Mouse (Mus musculus) hindbrain, embryonic 16.5 days (tissue): ENCODE results near the gene Hbq1b. TPM values are rescaled to one million over a fixed set of nuclear protein-coding genes. Genes with fewer than 3 reads are reported as not detected.
"Not testable (repeated sequence)": the region's sequence is repeated elsewhere in the genome, so short reads cannot be mapped to it uniquely, and the experiment has no call there.

ENCODE experiments used
- ATAC-seq: fragments of 200-750 bp; cut with Nextera tagmentation; 2 replicates; pipeline ENCODE4 v1.8.0; 2017; ENCODE audit warnings: moderate TSS enrichment, moderate library complexity
- H3K27ac ChIP-seq: fragments of 300-500 bp; sonication (generic); 2 replicates; pipeline ENCODE4 v1.5.1; 2014; ENCODE audit warnings: low read depth, mild to moderate bottlenecking, control low read depth, low read length, moderate library complexity
- H3K27me3 ChIP-seq: fragments of 300-500 bp; sonication (generic); replicated peaks from 2 replicates; pipeline ENCODE4 v1.6.1; 2014; ENCODE audit warnings: low read length; ENCODE audit not compliant: control insufficient read depth, insufficient read depth
- H3K36me3 ChIP-seq: fragments of 300-500 bp; sonication (generic); 2 replicates; pipeline ENCODE4 v1.6.1; 2014; ENCODE audit warnings: mild to moderate bottlenecking, low read length, moderate library complexity, mixed read lengths; ENCODE audit not compliant: control insufficient read depth, insufficient read depth
- H3K4me1 ChIP-seq: fragments of 300-500 bp; sonication (generic); 2 replicates; pipeline ENCODE4 v1.6.1; 2014; ENCODE audit warnings: low read depth, low read length; ENCODE audit not compliant: control insufficient read depth, insufficient read depth
- H3K4me2 ChIP-seq: fragments of 300-500 bp; sonication (generic); 2 replicates; pipeline ENCODE4 v1.6.1; 2014; ENCODE audit warnings: mild to moderate bottlenecking, low read length, control low read depth, moderate library complexity
- H3K4me3 ChIP-seq: fragments of 300-500 bp; sonication (generic); 2 replicates; pipeline ENCODE4 v1.5.1; 2014; ENCODE audit warnings: mild to moderate bottlenecking, low read length, control low read depth, moderate library complexity
- H3K9ac ChIP-seq: fragments of 300-500 bp; sonication (generic); 2 replicates; pipeline ENCODE4 v1.6.1; 2014; ENCODE audit warnings: low read depth, mild to moderate bottlenecking, control low read depth, low read length, moderate library complexity
- H3K9me3 ChIP-seq: fragments of 300-500 bp; sonication (generic); 2 replicates; pipeline ENCODE4 v1.6.1; 2014; ENCODE audit warnings: mild to moderate bottlenecking, low read length, moderate library complexity; ENCODE audit not compliant: control insufficient read depth
- WGBS: fragments of 180-500 bp; shearing (Covaris S2); extraction: QIAGEN DNeasy Blood & Tissue Kit; methylation state at CpG from one replicate; pipeline ENCODE4 v1.1.7; 2014; 5-methylcytosine and 5-hydroxymethylcytosine counted together
- polyA plus RNA-seq: library from polyadenylated mRNA; unstranded; fragments of >200 nt; fragmentation: Nextera tagmentation; extraction: Ambion mirVana; gene quantifications from 2 replicates; pipeline ENCODE4 v1.2.1, GENCODE M21; 2015

Hbq1b gene
- 0.61 and 1.3 TPM in 2 replicates for polyA plus RNA-seq

DNA sequence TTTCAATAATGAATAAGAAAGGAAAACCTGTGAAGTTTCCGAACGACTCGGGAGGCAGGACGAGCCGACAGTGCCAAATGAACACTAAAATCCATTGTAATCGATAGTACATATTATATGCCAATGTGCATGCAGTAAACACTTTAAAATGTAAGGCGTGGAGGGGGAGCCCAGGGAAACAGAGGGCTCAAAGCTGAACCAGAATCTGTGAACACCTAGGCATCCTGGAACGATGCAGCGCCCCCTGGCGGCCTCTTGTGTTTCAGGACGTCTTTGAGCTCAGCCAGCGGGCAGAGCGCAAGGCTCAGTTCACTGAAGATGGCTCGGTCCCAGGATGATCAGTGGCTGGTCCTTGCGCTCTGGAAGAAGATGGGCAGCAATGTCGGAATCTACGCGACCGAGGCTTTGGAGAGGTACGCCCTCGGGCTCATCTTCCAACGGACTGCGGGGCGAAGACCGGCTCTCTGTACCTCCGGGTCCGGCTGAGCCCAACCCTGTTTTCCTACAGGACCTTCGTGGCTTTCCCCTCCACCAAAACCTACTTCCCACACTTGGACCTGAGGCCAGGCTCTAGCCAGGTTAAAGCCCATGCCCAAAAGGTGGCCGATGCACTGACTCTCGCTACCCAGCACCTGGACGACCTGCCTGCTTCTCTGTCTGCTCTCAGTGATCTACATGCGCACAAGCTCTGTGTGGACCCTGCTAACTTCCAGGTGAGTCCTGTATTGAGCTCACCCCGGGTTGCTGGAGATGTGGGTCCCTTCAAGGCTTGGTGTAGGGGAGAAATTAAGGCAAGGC is at the start of gene Hbq1b:
Gene Hbq1b (plus strand): TSS at position 271 of the 798 bp plus-strand sequence.
- H3K27ac ChIP-seq, H3K27me3 ChIP-seq, H3K36me3 ChIP-seq, H3K9me3 ChIP-seq, H3K4me1 ChIP-seq: not testable (repeated sequence)
- ATAC-seq = peak; percentile 83
- H3K9ac ChIP-seq = peak within 1 kb of the TSS; percentile 44
- peak within 1 kb of the TSS; percentile 54 for H3K4me2 ChIP-seq
- H3K4me3 ChIP-seq = peak within 1 kb of the TSS; percentile 35
- WGBS = 23% methylated on average over 30 of the region's 33 CpGs

DNA sequence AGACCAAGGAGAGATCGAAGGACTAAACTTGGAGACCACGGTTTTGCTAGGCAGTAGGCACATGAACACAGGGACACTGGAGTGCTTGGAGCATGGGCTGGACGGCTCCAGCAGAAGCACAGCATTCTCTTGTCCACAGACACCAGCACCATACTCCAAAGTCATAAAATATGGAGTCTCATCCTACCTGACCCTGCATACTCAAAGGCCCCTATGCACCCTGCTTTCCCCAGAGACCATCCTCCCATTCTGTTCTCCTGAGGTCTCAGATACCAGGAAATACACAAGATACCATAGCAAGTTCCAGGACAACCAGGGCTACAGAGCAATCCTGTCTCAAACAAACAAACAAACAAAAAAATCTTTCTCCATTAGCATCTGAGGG is 49.4 kb upstream of the Hbq1b start:
- no peak for ATAC-seq
- Histone ChIP-seq H3K27ac (no peak overlapping the region), H3K27me3 (no peaks in the 10 kb centered on the region), H3K4me3 (no peak overlapping the region), H3K9me3 (no peaks in the 10 kb centered on the region), H3K9ac (no peak overlapping the region), H3K4me2 (no peak overlapping the region), H3K4me1 (peaks cover 26% of the 10 kb centered on the region), H3K36me3 (peaks cover 5% of the 10 kb centered on the region; the same call in 1 of the 2 replicates)
- WGBS = 88% methylated on average over 3 of the region's 3 CpGs

DNA sequence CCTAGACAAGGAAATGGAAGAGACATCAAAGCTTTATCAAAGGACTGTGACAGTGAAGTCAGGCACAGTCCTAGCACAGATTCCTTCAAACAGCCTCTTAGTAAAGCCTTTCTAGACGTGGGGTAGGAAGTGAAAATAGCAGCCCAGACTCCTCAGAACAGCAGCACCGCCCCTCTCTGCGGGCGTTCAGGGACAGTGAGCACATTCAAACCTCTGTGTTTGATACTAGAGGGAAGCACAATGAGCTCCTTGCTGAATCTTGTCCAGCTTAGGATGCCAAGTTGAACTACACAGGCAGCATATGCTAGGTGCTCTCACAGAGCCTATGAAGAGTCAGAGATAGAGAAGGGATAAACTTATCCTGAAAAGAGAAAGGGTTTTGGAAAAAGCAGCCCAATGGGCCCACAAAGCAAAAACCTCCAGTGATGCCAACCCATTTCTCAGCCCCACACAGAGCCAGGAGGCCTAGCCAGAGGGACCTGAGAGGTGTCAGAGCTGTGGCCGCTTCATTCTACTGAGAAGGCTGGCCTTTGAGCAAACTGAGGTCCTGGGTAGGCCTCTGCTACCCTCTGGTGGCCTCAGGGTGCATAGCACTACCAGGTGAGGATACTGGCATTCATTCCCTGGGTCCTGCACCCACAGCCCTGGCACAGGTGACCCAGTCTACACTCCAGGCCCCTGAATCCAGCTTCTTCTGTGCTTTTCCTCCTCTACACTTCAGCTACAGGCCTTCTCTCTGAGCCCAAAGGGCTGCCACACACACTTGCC is 48.5 kb upstream of the Hbq1b start:
- WGBS = 62% methylated on average over 5 of the region's 5 CpGs
- H3K4me2 ChIP-seq = no peak overlapping the region
- ATAC-seq = peak; percentile 37
- H3K36me3 ChIP-seq = 0 out of 2 replicates have a peak, but pooled peaks cover 2% of the 10 kb centered on the region
- no peak overlapping the region for H3K4me3 ChIP-seq
- H3K27ac ChIP-seq = no peak overlapping the region; the same call in 1 of the 2 replicates
- peaks cover 26% of the 10 kb centered on the region for H3K4me1 ChIP-seq
- no peaks in the 10 kb centered on the region for H3K9me3 ChIP-seq
- H3K9ac ChIP-seq = no peak overlapping the region
- H3K27me3 ChIP-seq = no peaks in the 10 kb centered on the region

DNA sequence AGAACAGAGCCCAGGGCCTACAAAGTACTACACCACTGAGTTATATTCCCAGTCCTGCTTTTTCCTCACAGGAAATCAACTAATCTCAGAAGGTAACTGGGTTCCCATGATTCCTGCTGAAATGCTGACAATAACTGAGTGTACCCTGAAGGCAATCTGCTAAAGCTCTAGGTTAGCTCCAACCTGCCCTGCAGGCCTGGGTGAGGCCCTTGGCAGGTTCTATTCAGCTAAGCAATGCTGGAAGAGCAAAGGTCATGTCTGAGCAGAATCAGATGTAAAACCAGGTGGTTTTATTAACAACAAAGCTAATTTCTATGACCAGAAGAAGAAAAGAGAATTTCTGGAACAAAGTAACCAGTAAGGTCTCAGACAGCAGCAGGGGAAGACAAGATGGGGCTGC is 45.4 kb upstream of the Hbq1b start:
- Histone ChIP-seq H3K27ac (no peak overlapping the region), H3K4me1 (peaks cover 10% of the 10 kb centered on the region), H3K36me3 (peaks cover 9% of the 10 kb centered on the region; the same call in 1 of the 2 replicates), H3K9me3 (no peaks in the 10 kb centered on the region), H3K27me3 (no peaks in the 10 kb centered on the region), H3K9ac (no peak overlapping the region), H3K4me3 (no peak overlapping the region), H3K4me2 (no peak overlapping the region)
- ATAC-seq = no peak

DNA sequence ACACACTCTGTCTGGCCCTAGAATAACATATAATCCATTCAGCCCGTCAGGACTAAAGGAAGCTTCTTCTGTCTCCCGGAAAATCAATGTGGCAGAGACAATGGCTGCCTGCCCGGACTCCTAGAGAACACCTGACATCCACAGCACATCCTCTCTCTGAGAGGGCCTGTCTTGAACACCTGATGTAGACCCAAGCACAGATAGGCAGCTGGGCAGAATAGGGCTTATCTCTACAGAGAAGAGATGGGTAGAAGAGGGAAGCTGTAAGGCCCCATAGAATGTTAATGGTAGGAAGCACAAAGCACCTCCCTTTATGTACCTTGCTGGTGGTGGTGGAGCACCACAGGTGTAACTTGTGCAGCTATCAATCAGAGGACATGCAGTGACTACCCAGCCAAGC is 44.6 kb upstream of the Hbq1b start:
- no peak overlapping the region for H3K27ac ChIP-seq
- H3K9ac ChIP-seq = no peak overlapping the region
- peaks cover 11% of the 10 kb centered on the region for H3K36me3 ChIP-seq
- H3K4me3 ChIP-seq = no peak overlapping the region
- ATAC-seq = no peak
- WGBS = 78% methylated on average over 3 of the region's 3 CpGs
- H3K4me1 ChIP-seq = peaks cover 3% of the 10 kb centered on the region
- H3K9me3 ChIP-seq = no peaks in the 10 kb centered on the region
- no peak overlapping the region for H3K4me2 ChIP-seq
- no peaks in the 10 kb centered on the region for H3K27me3 ChIP-seq

DNA sequence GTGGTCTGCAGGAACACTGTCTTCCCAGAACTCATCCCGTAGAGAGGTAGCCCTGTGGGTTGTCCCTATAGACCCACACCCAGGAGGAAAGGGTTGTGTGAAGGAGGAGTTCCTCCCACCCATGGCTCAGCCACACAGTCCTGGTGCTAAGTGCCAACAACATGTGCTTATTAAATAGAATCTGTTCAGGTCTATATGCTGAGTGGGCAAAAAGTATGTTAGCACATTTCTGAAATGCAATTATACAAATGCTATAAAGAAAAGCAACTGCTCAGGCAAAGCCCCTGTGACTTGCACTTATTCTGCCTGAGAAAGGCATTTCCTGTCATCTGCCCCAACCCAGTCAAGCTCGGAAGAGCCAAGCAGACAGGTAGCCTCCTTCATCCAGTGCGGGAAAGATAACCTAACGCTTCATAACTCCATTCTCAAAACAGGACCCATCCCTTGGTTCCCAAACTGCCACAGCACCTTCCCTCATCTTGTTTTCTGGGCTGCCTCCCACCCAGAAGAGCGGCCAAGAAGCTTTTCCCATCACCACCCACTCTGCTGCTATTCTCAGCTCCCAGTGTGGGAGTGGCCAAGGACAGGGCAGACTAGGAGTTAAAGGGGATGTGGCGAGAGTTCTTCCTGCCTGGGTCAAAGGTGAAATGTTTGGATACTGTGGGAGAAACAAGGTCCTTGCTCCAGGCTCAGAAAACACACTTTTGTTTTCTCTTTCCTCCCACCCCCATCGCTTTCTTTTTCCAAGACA is 43.4 kb upstream of the Hbq1b start:
- Histone ChIP-seq H3K9ac (no peak overlapping the region), H3K9me3 (no peaks in the 10 kb centered on the region), H3K4me2 (no peak overlapping the region), H3K27me3 (no peaks in the 10 kb centered on the region), H3K36me3 (peaks cover 16% of the 10 kb centered on the region), H3K27ac (0 out of 2 replicates have a peak overlapping the region, but pooled peaks have one; percentile 12), H3K4me1 (no peaks in the 10 kb centered on the region), H3K4me3 (no peak overlapping the region)
- no peak for ATAC-seq
- WGBS = 75% methylated on average over 7 of the region's 7 CpGs

DNA sequence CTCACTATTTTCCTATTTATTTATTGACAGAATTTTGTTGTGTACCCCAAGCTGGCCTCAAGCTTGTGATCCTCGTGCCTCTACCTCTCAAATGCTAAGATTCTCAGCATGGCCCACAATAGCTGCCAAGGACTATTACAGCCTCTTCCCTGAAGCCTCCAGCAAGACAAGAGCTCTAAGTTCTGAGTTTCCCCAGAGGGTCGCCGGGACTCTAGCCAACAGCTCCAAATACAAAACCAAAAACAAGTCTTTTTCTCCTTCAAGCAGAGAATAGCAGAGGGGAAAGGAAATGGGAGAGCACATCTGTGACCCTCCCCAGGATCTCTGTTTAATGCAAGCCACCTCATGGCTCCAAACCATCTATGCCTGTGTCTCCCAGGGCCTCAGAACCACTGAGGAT is 42.7 kb upstream of the Hbq1b start:
- WGBS = 82% methylated on average over 3 of the region's 3 CpGs
- Histone ChIP-seq H3K27me3 (no peaks in the 10 kb centered on the region), H3K4me2 (no peak overlapping the region), H3K36me3 (peaks cover 16% of the 10 kb centered on the region), H3K9me3 (no peaks in the 10 kb centered on the region), H3K4me3 (no peak overlapping the region), H3K4me1 (no peaks in the 10 kb centered on the region), H3K27ac (0 out of 2 replicates have a peak overlapping the region, but pooled peaks have one; percentile 5), H3K9ac (no peak overlapping the region)
- ATAC-seq = no peak

DNA sequence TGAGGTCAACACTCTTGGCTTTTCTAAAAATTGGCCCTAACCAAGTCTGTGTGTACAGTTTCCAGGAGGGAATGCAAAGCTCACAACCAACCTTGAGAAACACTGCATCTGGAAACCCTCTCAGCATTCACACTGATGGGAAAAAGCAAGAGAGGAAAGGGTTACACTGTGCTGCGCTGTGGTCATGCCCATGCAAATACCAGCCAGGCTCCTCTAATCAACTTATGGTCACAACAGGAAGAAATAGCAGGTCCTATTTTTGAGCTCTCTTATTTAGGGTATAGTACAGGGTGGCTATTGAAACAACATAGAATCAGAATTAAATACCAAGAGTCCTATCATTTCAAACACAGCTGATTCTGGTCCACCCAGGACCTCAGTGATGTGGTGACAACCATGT is 42.1 kb upstream of the Hbq1b start:
- 78% methylated on average over 1 of the region's 1 CpGs for WGBS
- no peak overlapping the region for H3K9ac ChIP-seq
- H3K4me2 ChIP-seq = no peak overlapping the region
- H3K36me3 ChIP-seq = peaks cover 18% of the 10 kb centered on the region
- no peaks in the 10 kb centered on the region for H3K9me3 ChIP-seq
- no peak overlapping the region; the same call in 1 of the 2 replicates for H3K27ac ChIP-seq
- H3K4me1 ChIP-seq = no peaks in the 10 kb centered on the region
- no peaks in the 10 kb centered on the region for H3K27me3 ChIP-seq
- no peak overlapping the region for H3K4me3 ChIP-seq
- no peak for ATAC-seq

DNA sequence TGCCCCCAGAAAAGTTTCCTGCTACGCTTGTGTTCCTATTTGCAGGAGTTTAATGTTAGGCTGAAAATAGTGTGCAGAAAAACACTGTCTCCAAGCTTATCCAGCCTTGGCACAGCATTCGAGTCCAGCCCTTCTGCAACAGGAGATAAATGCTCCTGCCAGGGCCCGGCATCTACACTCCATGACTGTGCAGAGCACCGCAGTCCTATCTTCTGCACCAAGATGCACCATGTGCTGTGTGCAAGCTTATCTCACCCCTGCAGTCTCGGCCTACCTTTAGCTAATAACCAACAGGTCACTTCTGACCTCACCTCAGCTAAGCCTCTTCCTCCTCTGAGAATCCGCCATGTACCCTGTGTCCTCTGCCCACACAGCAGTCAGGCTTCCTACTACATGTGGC is 41.2 kb upstream of the Hbq1b start:
- no peaks in the 10 kb centered on the region for H3K9me3 ChIP-seq
- ATAC-seq = no peak
- peaks cover 23% of the 10 kb centered on the region for H3K36me3 ChIP-seq
- no peaks in the 10 kb centered on the region for H3K27me3 ChIP-seq
- 95% methylated on average over 6 of the region's 6 CpGs for WGBS
- no peaks in the 10 kb centered on the region for H3K4me1 ChIP-seq
- H3K27ac ChIP-seq = no peak overlapping the region
- H3K4me3 ChIP-seq = no peak overlapping the region
- no peak overlapping the region for H3K4me2 ChIP-seq
- no peak overlapping the region for H3K9ac ChIP-seq
